Mouse (Mus musculus) heart, embryonic 12.5 days (tissue): ENCODE data around the gene C1qtnf2. TPM values are rescaled to one million over a fixed set of nuclear protein-coding genes. Genes with fewer than 3 reads are reported as not detected.

Experiments used
- ATAC-seq: fragments of 200-750 bp; cut with Nextera tagmentation; 2 replicates; pipeline ENCODE4 v1.8.0; 2017; ENCODE audit warnings: moderate TSS enrichment, moderate library complexity; ENCODE audit not compliant: insufficient number of reproducible peaks, low FRiP score
- H3K27ac ChIP-seq: fragments of 300-500 bp; sonication (generic); 2 replicates; pipeline ENCODE4 v1.5.1; 2016; ENCODE audit warnings: mild to moderate bottlenecking, moderate library complexity; ENCODE audit not compliant: poor library complexity, severe bottlenecking
- H3K27me3 ChIP-seq: fragments of 300-500 bp; sonication (generic); replicated peaks from 2 replicates; pipeline ENCODE4 v1.6.1; 2016; ENCODE audit warnings: mild to moderate bottlenecking, moderate library complexity
- H3K36me3 ChIP-seq: fragments of 300-500 bp; sonication (generic); 2 replicates; pipeline ENCODE4 v1.6.1; 2016; ENCODE audit warnings: mild to moderate bottlenecking, moderate library complexity
- H3K4me1 ChIP-seq: fragments of 300-500 bp; sonication (generic); replicated peaks from 2 replicates; pipeline ENCODE4 v1.6.1; 2016; ENCODE audit warnings: mild to moderate bottlenecking
- H3K4me2 ChIP-seq: fragments of 300-500 bp; sonication (generic); 2 replicates; pipeline ENCODE4 v1.6.1; 2016; ENCODE audit warnings: mild to moderate bottlenecking, moderate library complexity
- H3K4me3 ChIP-seq: fragments of 300-500 bp; sonication (generic); 2 replicates; pipeline ENCODE4 v1.5.1; 2016; ENCODE audit warnings: mild to moderate bottlenecking
- H3K9ac ChIP-seq: fragments of 300-500 bp; sonication (generic); 2 replicates; pipeline ENCODE4 v1.6.1; 2016; ENCODE audit warnings: mild to moderate bottlenecking, moderate library complexity
- H3K9me3 ChIP-seq: fragments of 300-500 bp; sonication (generic); replicated peaks from 2 replicates; pipeline ENCODE4 v1.6.1; 2016; ENCODE audit warnings: mild to moderate bottlenecking, moderate library complexity
- WGBS: fragments of 180-500 bp; shearing (Covaris S2); methylation state at CpG from one replicate; pipeline ENCODE4 v1.1.7; 2016; 5-methylcytosine and 5-hydroxymethylcytosine counted together
- polyA plus RNA-seq: library from polyadenylated mRNA; unstranded; fragments of >200 nt; fragmentation: Nextera tagmentation; extraction: Ambion mirVana; gene quantifications from 2 replicates; pipeline ENCODE4 v1.2.1, GENCODE M21; 2016

The C1qtnf2 gene
- polyA plus RNA-seq, 1 experiment from 2014 or later, result 2.0 TPM

DNA sequence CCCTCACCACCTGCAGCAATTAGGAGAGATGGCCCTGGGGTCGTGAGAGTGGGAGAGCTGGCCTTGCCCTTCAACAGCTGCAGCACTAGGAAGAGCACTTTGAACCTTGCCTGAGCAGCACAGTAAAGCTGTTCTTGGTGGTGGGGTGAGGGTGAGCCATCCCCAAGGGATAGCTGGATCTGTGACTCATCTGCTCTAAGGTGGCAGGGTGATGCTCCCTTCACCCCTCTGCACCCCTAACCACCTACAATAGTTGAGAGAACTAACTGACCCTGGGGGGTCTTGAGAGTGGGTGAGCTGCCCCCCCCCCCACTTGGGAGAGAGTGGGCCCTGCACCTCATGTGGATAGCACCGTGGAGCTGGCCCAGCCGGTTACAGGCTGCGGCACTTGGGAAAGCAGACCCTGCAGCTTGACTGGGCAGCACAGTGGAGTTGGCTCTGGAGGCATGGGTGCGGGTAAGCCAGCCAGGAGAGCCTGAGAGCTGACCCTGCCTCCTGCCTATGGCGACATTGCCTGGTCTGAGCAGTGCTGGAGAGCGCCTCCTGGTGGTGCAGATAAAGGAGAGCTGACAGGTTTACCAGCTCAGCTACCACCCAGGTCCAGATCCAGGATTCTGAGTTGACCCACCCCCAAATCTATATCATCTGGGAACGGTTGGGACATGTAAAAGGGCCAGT, 42.4 kb downstream of the C1qtnf2 start:
- no peak overlapping the region for H3K27ac ChIP-seq
- H3K27me3 ChIP-seq, result no peaks in the 10 kb centered on the region
- H3K36me3 ChIP-seq, result no peaks in the 10 kb centered on the region
- no peak overlapping the region for H3K9ac ChIP-seq
- H3K4me2 ChIP-seq, result no peak overlapping the region
- WGBS, result 33% methylated on average over 8 of the region's 8 CpGs
- no peak overlapping the region for H3K4me3 ChIP-seq
- H3K9me3 ChIP-seq, result no peaks in the 10 kb centered on the region
- no peaks in the 10 kb centered on the region for H3K4me1 ChIP-seq
- no peak for ATAC-seq

DNA sequence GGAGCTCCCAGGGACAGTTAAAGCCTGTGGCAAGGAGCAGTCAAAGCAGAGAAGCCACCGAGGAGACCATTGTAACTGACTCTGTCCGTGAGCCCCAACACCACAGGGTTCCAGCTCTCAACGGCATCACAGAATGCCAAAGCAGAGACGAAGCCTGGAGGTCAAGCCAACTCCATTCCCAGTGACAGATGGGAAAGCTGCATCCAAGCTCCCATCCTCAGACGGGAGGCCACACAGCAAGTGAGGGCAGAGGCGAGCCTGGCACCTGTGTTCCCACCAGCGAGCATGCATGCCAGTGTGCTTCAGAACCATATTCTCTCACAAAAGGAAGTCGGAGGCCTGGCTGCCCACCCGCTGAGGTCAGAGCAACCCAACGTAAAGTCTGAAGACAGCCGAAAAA, 43.6 kb downstream of the C1qtnf2 start:
- no peak overlapping the region for H3K4me2 ChIP-seq
- no peaks in the 10 kb centered on the region for H3K4me1 ChIP-seq
- ATAC-seq, result no peak
- H3K27me3 ChIP-seq, result no peaks in the 10 kb centered on the region
- H3K9me3 ChIP-seq, result no peaks in the 10 kb centered on the region
- H3K4me3 ChIP-seq, result no peak overlapping the region
- H3K27ac ChIP-seq, result no peak overlapping the region
- 82% methylated on average over 11 of the region's 11 CpGs for WGBS
- no peak overlapping the region for H3K9ac ChIP-seq
- H3K36me3 ChIP-seq, result no peaks in the 10 kb centered on the region

DNA sequence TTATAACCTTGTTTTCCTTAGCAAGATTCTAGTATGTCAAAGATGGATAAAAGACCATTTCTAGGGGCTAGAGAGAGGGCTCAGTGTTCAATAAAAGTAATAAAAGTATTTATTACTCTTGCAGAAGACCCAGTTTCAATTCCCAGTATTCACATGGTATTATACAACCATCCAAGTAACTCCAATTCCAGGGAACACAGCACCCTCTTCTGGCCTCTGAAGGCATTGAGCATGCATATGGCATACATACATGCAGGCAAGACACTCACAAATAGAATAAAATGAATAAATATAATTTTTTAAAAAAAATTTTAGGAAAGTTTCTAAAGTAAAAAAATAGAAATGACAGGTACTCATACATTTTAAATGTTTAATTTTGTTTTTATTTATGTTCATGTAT, 44.0 kb downstream of the C1qtnf2 start:
- ATAC-seq, result no peak

DNA sequence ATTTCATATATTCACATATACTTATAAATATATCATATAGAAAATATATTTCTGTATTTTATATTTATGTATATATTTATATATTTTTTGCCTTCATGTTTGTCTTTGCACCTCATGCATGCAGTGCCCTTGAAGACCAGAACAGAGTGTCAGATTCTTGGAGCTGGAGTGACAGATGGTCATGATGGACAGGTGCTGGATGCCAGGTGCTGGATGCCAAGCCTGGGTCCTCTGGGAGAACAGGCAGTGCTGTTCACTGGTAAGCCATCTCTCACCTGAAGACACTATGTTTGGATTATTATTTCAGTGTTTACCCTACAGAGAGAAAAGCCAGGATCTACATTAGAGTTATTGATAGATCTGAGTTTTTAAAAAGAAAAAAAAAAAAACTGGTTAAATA, 44.7 kb downstream of the C1qtnf2 start:
- Histone ChIP-seq H3K36me3 (no peaks in the 10 kb centered on the region), H3K4me1 (no peaks in the 10 kb centered on the region), H3K4me3 (no peak overlapping the region), H3K27ac (no peak overlapping the region), H3K27me3 (no peaks in the 10 kb centered on the region), H3K9ac (no peak overlapping the region), H3K4me2 (no peak overlapping the region), H3K9me3 (no peaks in the 10 kb centered on the region)
- no peak for ATAC-seq

More for the DNA sequence above, 44.0 kb downstream of the C1qtnf2 start:
- no peaks in the 10 kb centered on the region for H3K27me3 ChIP-seq
- H3K4me3 ChIP-seq, result no peak overlapping the region
- H3K4me1 ChIP-seq, result no peaks in the 10 kb centered on the region
- no peak overlapping the region for H3K9ac ChIP-seq
- H3K36me3 ChIP-seq, result no peaks in the 10 kb centered on the region
- no peak overlapping the region for H3K27ac ChIP-seq
- H3K9me3 ChIP-seq, result no peaks in the 10 kb centered on the region
- H3K4me2 ChIP-seq, result no peak overlapping the region

DNA sequence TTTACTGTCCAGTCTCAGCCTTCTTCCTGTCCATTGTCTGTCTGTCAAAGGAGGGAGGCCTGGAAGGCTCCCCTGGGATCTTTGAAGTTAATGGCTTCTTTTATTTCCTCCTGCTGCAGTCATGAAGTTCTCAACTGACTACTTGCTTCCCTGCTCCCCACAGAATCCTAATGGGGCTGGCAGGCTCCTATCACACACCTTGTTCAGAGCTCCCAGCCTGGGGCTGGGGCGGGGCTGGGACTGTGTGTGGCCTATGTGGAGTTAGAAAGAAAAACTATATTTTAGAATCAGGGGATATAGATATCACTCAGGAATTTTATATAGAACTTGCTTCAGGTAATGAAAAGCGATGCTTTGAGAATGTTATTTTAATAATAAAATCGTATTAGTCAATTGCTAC, 46.4 kb downstream of the C1qtnf2 start:
- Histone ChIP-seq H3K4me3 (no peak overlapping the region), H3K4me1 (no peaks in the 10 kb centered on the region), H3K9ac (no peak overlapping the region), H3K27ac (no peak overlapping the region), H3K9me3 (no peaks in the 10 kb centered on the region), H3K27me3 (no peaks in the 10 kb centered on the region), H3K36me3 (no peaks in the 10 kb centered on the region), H3K4me2 (no peak overlapping the region)
- no peak for ATAC-seq
- 72% methylated on average over 3 of the region's 3 CpGs for WGBS

DNA sequence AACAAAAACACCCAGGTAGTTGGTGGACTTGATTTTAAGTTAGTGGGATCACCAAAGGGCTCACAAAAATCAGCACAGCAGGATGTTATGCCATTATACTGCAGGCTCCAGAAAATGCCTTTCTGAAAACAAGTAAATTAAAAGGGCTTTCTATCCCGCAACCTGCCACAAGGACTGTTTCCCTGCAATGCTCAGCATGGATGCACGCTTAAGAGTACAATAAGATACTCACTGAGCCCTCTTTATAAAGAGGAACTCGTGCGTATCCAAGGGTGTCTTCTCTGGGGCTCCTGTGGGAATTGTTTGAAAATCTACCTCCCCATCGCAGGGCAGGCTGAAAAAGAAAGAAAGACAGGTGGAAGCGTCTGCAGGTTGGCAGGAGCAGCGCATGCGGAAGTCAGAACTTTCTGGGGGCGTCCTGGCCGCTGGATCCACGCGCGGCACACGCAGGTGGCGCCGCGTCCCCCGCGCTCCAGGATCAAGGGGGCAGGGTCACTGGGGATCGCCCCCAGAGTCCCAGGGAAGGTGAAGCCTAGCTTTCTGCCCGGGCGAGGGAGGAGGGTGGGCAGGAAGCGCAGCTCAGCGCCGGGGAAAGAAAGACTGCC, 54.1 kb downstream of the C1qtnf2 start:
- no peaks in the 10 kb centered on the region for H3K27me3 ChIP-seq
- peaks cover 19% of the 10 kb centered on the region for H3K36me3 ChIP-seq
- no peaks in the 10 kb centered on the region for H3K9me3 ChIP-seq
- peak overlapping the region; percentile 84 for H3K4me2 ChIP-seq
- peak overlapping the region; percentile 89 for H3K4me3 ChIP-seq
- H3K9ac ChIP-seq, result peak overlapping the region; percentile 89
- peaks cover 34% of the 10 kb centered on the region for H3K4me1 ChIP-seq
- peak; percentile 13; the same call in 1 of the 2 replicates for ATAC-seq
- WGBS, result under 1% methylated on average over 25 of the region's 25 CpGs
- H3K27ac ChIP-seq, result peak overlapping the region; percentile 80

DNA sequence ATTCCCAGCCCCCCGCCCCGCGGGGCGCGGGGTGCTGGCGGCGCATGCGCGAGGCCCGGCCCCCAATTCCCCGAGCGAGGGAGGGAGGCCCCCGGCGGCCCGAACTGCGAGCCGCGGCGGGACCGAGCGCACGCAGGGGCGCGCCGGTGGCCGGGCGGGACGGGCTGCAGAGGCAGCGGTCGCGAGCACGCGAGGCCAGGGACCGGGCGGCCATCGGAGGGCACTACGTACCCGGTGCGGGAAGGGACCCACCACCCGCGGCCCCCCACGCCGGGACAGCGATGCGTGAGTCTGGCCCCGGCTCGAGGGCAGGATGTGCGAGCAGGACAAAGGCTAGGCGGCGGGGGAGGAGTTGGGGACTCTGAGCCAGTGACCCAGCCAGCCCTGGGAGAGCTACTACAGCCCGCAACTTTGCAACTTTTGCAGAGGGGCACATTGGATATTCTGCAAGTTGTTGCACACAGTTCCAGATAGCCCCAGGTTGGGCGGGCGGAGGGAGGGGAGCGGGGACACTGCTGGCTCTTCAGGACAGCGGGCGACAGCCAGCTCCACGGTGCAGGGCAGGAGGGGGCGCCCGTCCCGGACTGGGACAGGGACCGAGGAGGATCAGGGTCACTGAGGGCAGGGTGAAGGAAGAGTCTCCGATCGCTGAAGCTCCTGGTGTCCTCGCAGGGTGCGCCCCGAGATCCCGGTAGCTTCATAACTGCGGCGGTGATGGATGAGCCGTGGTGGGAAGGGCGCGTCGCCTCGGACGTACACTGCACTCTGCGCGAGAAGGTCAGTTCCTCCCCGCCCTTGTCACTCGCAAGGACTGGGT, 54.8 kb downstream of the C1qtnf2 start, which contains the start of gene Ccnjl:
Ccnjl (plus strand) TSS at position 102 of the 817 bp plus-strand sequence.
- H3K27me3 ChIP-seq, result no peaks in the 10 kb centered on the region
- H3K9ac ChIP-seq, result peak within 1 kb of the TSS; percentile 89
- peak; percentile 86 for ATAC-seq
- under 1% methylated on average over 79 of the region's 79 CpGs for WGBS
- peaks cover 26% of the 10 kb centered on the region for H3K36me3 ChIP-seq
- peak within 1 kb of the TSS; percentile 84 for H3K4me2 ChIP-seq
- H3K27ac ChIP-seq, result peak within 1 kb of the TSS; percentile 80
- H3K9me3 ChIP-seq, result no peaks in the 10 kb centered on the region
- peak within 1 kb of the TSS; percentile 89 for H3K4me3 ChIP-seq
- peaks cover 36% of the 10 kb centered on the region for H3K4me1 ChIP-seq

DNA sequence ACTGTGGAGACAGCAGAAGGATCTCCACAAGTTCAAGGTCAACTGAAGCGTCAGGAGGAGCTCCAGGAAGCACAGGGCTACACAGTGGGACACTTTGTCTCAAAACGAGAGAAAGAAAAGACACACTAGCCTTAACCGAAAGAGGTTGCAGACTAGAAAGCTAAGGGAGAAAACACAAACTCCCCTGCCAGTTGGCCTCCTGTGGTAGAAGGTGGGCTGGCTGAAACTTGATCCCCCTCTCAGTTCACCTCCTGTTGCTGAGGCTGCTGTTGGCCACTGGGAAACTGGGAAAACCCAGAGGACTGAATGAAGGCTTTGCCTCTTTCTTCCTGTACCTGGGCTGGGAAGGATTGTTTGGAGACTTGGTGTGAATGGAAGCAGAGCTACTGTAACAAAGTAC, 56.0 kb downstream of the C1qtnf2 start:
- H3K4me1 ChIP-seq, result peaks cover 46% of the 10 kb centered on the region
- H3K9ac ChIP-seq, result peak overlapping the region; percentile 52; the same call in 1 of the 2 replicates
- no peak for ATAC-seq
- H3K9me3 ChIP-seq, result no peaks in the 10 kb centered on the region
- peak overlapping the region; percentile 36 for H3K4me3 ChIP-seq
- peak overlapping the region; percentile 24 for H3K27ac ChIP-seq
- peak overlapping the region; percentile 67 for H3K4me2 ChIP-seq
- 14% methylated on average over 3 of the region's 3 CpGs for WGBS
- H3K36me3 ChIP-seq, result peaks cover 37% of the 10 kb centered on the region
- H3K27me3 ChIP-seq, result no peaks in the 10 kb centered on the region

DNA sequence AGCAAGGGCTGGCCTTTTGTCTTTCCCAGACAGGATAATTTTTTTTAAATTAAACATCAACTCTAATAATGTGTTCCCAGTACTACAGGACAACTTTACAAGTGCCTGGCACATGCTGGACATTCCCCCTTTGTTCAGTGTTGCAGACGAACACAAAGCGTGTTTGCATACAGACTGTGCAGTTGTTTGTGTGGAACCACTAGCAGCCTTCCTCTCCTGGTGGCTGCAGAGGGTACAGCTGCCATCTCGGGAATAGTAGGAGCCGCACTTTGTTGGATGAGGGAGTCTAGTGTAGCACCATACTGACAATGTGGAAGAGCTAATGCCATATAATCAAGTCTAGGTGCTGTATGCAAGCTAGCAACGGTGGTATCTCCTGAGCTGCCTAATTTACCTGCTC, 57.5 kb downstream of the C1qtnf2 start:
- Histone ChIP-seq H3K9ac (no peak overlapping the region), H3K4me1 (peaks cover 57% of the 10 kb centered on the region), H3K4me3 (no peak overlapping the region), H3K36me3 (peaks cover 52% of the 10 kb centered on the region), H3K9me3 (no peaks in the 10 kb centered on the region), H3K4me2 (peak overlapping the region; percentile 67; the same call in 1 of the 2 replicates), H3K27me3 (no peaks in the 10 kb centered on the region), H3K27ac (no peak overlapping the region; the same call in 1 of the 2 replicates)
- 66% methylated on average over 5 of the region's 5 CpGs for WGBS
- no peak for ATAC-seq

DNA sequence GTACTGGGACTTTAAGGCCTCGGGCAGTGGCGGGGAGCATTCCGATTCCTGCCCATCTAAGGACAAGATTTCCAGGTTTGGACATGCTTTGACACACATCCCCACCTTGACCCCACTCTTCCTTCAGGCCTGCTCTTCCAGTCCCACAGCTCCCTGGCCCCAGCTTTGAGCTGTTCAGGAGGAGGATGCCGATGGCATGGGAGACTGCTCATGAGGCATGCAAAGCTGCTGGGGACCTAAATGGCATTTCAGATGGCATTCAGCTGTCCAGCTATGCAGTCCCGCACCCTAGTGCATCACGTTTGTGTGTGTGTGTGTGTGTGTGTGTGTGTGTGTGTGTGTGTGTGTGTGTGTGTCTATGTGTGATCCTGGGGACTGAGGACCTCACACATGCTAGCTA, 63.0 kb downstream of the C1qtnf2 start:
- Histone ChIP-seq H3K4me3 (no peak overlapping the region), H3K9me3 (no peaks in the 10 kb centered on the region), H3K27ac (no peak overlapping the region), H3K4me1 (peaks cover 64% of the 10 kb centered on the region), H3K4me2 (no peak overlapping the region), H3K36me3 (peaks cover 63% of the 10 kb centered on the region), H3K27me3 (no peaks in the 10 kb centered on the region), H3K9ac (no peak overlapping the region)
- ATAC-seq, result no peak
- 89% methylated on average over 6 of the region's 6 CpGs for WGBS

DNA sequence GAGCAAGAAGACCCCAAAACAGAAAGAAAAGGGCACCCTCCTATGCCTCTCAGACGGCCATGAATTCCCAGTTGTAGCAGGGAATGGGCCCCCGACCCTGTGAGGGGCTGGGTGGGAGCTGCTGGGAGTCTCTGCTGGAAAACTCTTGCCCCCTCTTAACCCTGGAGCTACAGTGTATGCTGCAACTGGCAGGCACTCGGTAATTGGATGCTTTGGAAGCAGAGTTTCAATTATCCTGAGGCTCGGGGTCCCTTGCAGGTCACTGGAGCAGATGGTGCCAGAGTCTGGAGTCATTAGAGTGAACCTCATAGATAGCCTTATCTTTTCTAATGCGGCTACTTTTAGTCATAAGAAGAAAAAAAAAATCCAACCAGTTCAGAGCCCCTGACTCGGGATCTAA, 65.8 kb downstream of the C1qtnf2 start:
- 16% methylated on average over 6 of the region's 6 CpGs for WGBS
- Histone ChIP-seq H3K4me1 (peaks cover 71% of the 10 kb centered on the region), H3K4me3 (no peak overlapping the region), H3K27me3 (no peaks in the 10 kb centered on the region), H3K4me2 (peak overlapping the region; percentile 29; the same call in 1 of the 2 replicates), H3K36me3 (peaks cover 40% of the 10 kb centered on the region), H3K9ac (peak overlapping the region; percentile 58; the same call in 1 of the 2 replicates), H3K27ac (peak overlapping the region; percentile 36; the same call in 1 of the 2 replicates), H3K9me3 (no peaks in the 10 kb centered on the region)
- ATAC-seq, result no peak
